In the genomic region with DNA sequence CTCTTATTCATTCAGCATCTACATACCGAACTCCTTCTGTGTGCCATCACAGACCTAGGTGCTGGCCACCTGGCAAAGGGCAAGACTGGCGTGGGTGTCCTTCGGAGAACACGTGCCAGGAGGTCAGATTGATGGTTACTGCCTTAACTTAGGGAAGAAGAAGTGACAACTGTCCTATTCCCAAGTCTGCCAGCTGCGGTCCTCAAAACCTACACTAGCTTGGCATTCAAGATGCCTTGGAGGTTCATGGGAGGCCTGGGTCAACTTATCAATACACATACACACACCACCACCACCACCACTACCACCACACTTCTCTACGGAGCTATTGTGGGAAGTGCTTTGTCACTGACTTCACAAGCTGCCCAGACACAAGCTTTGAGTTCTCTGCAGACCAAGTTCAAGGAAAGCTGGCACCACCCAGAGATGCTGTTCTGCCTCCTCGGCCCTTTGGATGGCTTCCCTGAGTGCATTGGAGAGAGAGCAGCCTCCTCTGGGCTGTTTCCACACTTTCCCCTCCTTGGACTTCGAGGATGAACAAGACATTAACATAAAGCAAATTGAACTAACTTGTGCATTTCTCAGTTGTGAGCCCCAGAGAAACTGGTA, we compare ENCODE assay signal across 11 mouse cellular contexts. TPM values are rescaled to one million over a fixed set of nuclear protein-coding genes. Genes with fewer than 3 reads are reported as not detected.
A peak's percentile ranks its signal among the peaks of the same experiment; 100 is the strongest.
DNase-seq lines count a peak whose midpoint lies in the region; ATAC-seq lines count a peak whose summit lies in the region.
"Had no signal": no experiment of that assay in that cellular context is flagged by ENCODE, and none has a peak within 500 bp of the region (broad histone marks: within the 10 kb centered on the region; RNA-seq: fewer than 3 reads in every experiment).

No protein-coding gene starts in this region.

- peak overlapping the region; percentile 84; the same call in 1 of the 2 replicates for H3K9ac ChIP-seq in forebrain, embryonic 15.5 days (replicated peaks)
- H3K9ac ChIP-seq in midbrain, embryonic 11.5 days (ENCODE audit: low read length) = peak overlapping the region; percentile 89
- no peak overlapping the region for H3K9ac ChIP-seq in kidney, embryonic 15.5 days
- no peak overlapping the region for H3K9ac ChIP-seq in liver, embryonic 11.5 days (ENCODE audit: low read depth, low read length)
- H3K9ac ChIP-seq: liver, embryonic 15.5 days had no signal

- peaks cover 6% of the 10 kb centered on the region; the same call in 1 of the 2 replicates for H3K9me3 ChIP-seq in megakaryocyte, embryonic 14.5 days
- H3K9me3 ChIP-seq in forebrain, embryonic 15.5 days = no peaks in the 10 kb centered on the region
- H3K9me3 ChIP-seq in midbrain, embryonic 11.5 days (ENCODE audit: control insufficient read depth, low read length) = no peaks in the 10 kb centered on the region
- no peaks in the 10 kb centered on the region for H3K9me3 ChIP-seq in kidney, embryonic 15.5 days (replicated peaks)
- no peaks in the 10 kb centered on the region for H3K9me3 ChIP-seq in liver, embryonic 11.5 days (ENCODE audit: control insufficient read depth, low read length)
- H3K9me3 ChIP-seq: liver, embryonic 15.5 days had no signal

- H3K4me3 ChIP-seq in megakaryocyte, embryonic 14.5 days (replicated peaks) = peak overlapping the region; percentile 65
- H3K4me3 ChIP-seq in forebrain, embryonic 15.5 days = peak overlapping the region; percentile 80
- H3K4me3 ChIP-seq in midbrain, embryonic 11.5 days (ENCODE audit: low read depth, low read length) = peak overlapping the region; percentile 67
- no peak overlapping the region for H3K4me3 ChIP-seq in kidney, embryonic 15.5 days (replicated peaks)
- H3K4me3 ChIP-seq in liver, embryonic 11.5 days (ENCODE audit: low read depth, low read length) = no peak overlapping the region
- H3K4me3 ChIP-seq: liver, embryonic 15.5 days had no signal

- peaks cover 34% of the 10 kb centered on the region for H3K4me1 ChIP-seq in megakaryocyte, embryonic 14.5 days
- peaks cover 50% of the 10 kb centered on the region for H3K4me1 ChIP-seq in forebrain, embryonic 15.5 days
- H3K4me1 ChIP-seq in midbrain, embryonic 11.5 days (ENCODE audit: control insufficient read depth, insufficient read depth, low read length) = peaks cover 42% of the 10 kb centered on the region
- peaks cover 25% of the 10 kb centered on the region for H3K4me1 ChIP-seq in kidney, embryonic 15.5 days
- H3K4me1 ChIP-seq in liver, embryonic 11.5 days (replicated peaks; ENCODE audit: control insufficient read depth, insufficient read depth, low read length) = no peaks in the 10 kb centered on the region; the same call in 1 of the 2 replicates
- H3K4me1 ChIP-seq: liver, embryonic 15.5 days had no signal

- peak overlapping the region; percentile 97 for H3K27ac ChIP-seq in forebrain, embryonic 15.5 days (replicated peaks)
- 0 out of 2 replicates have a peak overlapping the region, but pooled peaks have one; percentile 4 for H3K27ac ChIP-seq in midbrain, embryonic 11.5 days (ENCODE audit: low read depth, low read length)
- no peak overlapping the region for H3K27ac ChIP-seq in kidney, embryonic 15.5 days
- no peak overlapping the region for H3K27ac ChIP-seq in liver, embryonic 11.5 days (ENCODE audit: low read depth, low read length)
- H3K27ac ChIP-seq: liver, embryonic 15.5 days; macrophage had no signal

- no peak for DNase-seq in midbrain, embryonic 11.5 days (ENCODE audit: low spot score, missing footprints)
- DNase-seq in ovary, postnatal 10 days (ENCODE audit: low spot score) = no peak
- no peak for DNase-seq in liver, embryonic 11.5 days (ENCODE audit: low spot score)
- DNase-seq: kidney, adult 11 months had no signal

- no peaks in the 10 kb centered on the region for H3K36me3 ChIP-seq in megakaryocyte, embryonic 14.5 days (replicated peaks; ENCODE audit: low read length)
- H3K36me3 ChIP-seq in forebrain, embryonic 15.5 days = no peaks in the 10 kb centered on the region
- H3K36me3 ChIP-seq in midbrain, embryonic 11.5 days (ENCODE audit: control insufficient read depth, insufficient read depth, low read length) = no peaks in the 10 kb centered on the region
- H3K36me3 ChIP-seq in kidney, embryonic 15.5 days = no peaks in the 10 kb centered on the region
- no peaks in the 10 kb centered on the region for H3K36me3 ChIP-seq in liver, embryonic 11.5 days (ENCODE audit: control insufficient read depth, insufficient read depth, low read length)
- H3K36me3 ChIP-seq: liver, embryonic 15.5 days had no signal

- H3K4me2 ChIP-seq in forebrain, embryonic 15.5 days (replicated peaks) = peak overlapping the region; percentile 93
- H3K4me2 ChIP-seq in midbrain, embryonic 11.5 days = peak overlapping the region; percentile 80
- no peak overlapping the region for H3K4me2 ChIP-seq in kidney, embryonic 15.5 days
- no peak overlapping the region for H3K4me2 ChIP-seq in liver, embryonic 11.5 days
- H3K4me2 ChIP-seq: liver, embryonic 15.5 days had no signal

- WGBS in forebrain, embryonic 15.5 days = 54% methylated on average over 8 of the region's 8 CpGs
- 70% methylated on average over 8 of the region's 8 CpGs for WGBS in midbrain, embryonic 11.5 days
- WGBS in kidney, embryonic 15.5 days = 75% methylated on average over 8 of the region's 8 CpGs
- 67% methylated on average over 8 of the region's 8 CpGs for WGBS in liver, embryonic 11.5 days

- H3K27me3 ChIP-seq in megakaryocyte, embryonic 14.5 days (replicated peaks) = peaks cover 73% of the 10 kb centered on the region
- H3K27me3 ChIP-seq in forebrain, embryonic 15.5 days = no peaks in the 10 kb centered on the region
- H3K27me3 ChIP-seq in midbrain, embryonic 11.5 days (ENCODE audit: control insufficient read depth, insufficient read depth, low read length) = no peaks in the 10 kb centered on the region; the same call in 1 of the 2 replicates
- H3K27me3 ChIP-seq in kidney, embryonic 15.5 days = peaks cover 73% of the 10 kb centered on the region
- peaks cover 66% of the 10 kb centered on the region for H3K27me3 ChIP-seq in liver, embryonic 11.5 days (replicated peaks; ENCODE audit: control insufficient read depth, insufficient read depth, low read length)

- ATAC-seq in megakaryocyte, adult 5-6 weeks (ENCODE audit: poor library complexity, severe bottlenecking) = no peak
- ATAC-seq in forebrain, embryonic 15.5 days (replicated peaks) = no peak
- no peak for ATAC-seq in midbrain, embryonic 11.5 days (ENCODE audit: low FRiP score)
- ATAC-seq in kidney, embryonic 15.5 days (replicated peaks; ENCODE audit: low FRiP score) = no peak
- no peak for ATAC-seq in liver, embryonic 11.5 days (replicated peaks; ENCODE audit: low FRiP score)
- no peak for ATAC-seq in monocyte, adult 5-6 weeks (replicated peaks; ENCODE audit: insufficient number of reproducible peaks, low FRiP score, low TSS enrichment, poor library complexity, severe bottlenecking)

RNA-seq across cellular contexts. Expression of a gene that starts 2.1 kb away (rescaled TPM):
- not detected in 2 replicates for polyA plus RNA-seq in megakaryocyte, embryonic 14.5 days (2012; ENCODE audit: insufficient read depth, low replicate concordance)
- 0.33 TPM in 1 of 2 replicates, not detected in the other for total RNA-seq in megakaryocyte, adult 5-6 weeks (2015)
- 0.11 and 0.37 TPM in 2 replicates for total RNA-seq in megakaryocyte, adult 5-6 weeks (2017)
- 51.7 and 52.1 TPM in 2 replicates for polyA plus RNA-seq in forebrain, embryonic 15.5 days (2015; fragmentation: Nextera tagmentation; extraction: Ambion mirVana)
- polyA plus RNA-seq in midbrain, embryonic 11.5 days (2014; fragmentation: Nextera tagmentation; extraction: Ambion mirVana) = 40.9 and 45.2 TPM in 2 replicates
- polyA plus RNA-seq in kidney, embryonic 15.5 days (2015; fragmentation: Nextera tagmentation; extraction: Ambion mirVana) = 0.90 and 1.5 TPM in 2 replicates
- 0.26 TPM in 1 of 2 replicates, not detected in the other for polyA plus RNA-seq in liver, embryonic 11.5 days (2014; fragmentation: Nextera tagmentation; extraction: Ambion mirVana)
- total RNA-seq in monocyte, adult 5-6 weeks (2017) = 1.8 to 5.3 TPM (median 3.3 TPM) in 3 replicates
- polyA plus RNA-seq: macrophage had no signal

RNA-seq across cellular contexts. Expression of a gene that starts 51.9 kb away (rescaled TPM):
- 1.2 and 2.0 TPM in 2 replicates for polyA plus RNA-seq in megakaryocyte, embryonic 14.5 days (2012; ENCODE audit: insufficient read depth, low replicate concordance)
- 1.9 and 3.4 TPM in 2 replicates for total RNA-seq in megakaryocyte, adult 5-6 weeks (2015)
- 2.0 and 3.2 TPM in 2 replicates for total RNA-seq in megakaryocyte, adult 5-6 weeks (2017)
- polyA plus RNA-seq in forebrain, embryonic 15.5 days (2015; fragmentation: Nextera tagmentation; extraction: Ambion mirVana) = 27.7 and 29.5 TPM in 2 replicates
- 21.8 and 22.7 TPM in 2 replicates for polyA plus RNA-seq in midbrain, embryonic 11.5 days (2014; fragmentation: Nextera tagmentation; extraction: Ambion mirVana)
- polyA plus RNA-seq in kidney, embryonic 15.5 days (2015; fragmentation: Nextera tagmentation; extraction: Ambion mirVana) = 17.5 and 18.0 TPM in 2 replicates
- 9.1 and 9.7 TPM in 2 replicates for polyA plus RNA-seq in liver, embryonic 11.5 days (2014; fragmentation: Nextera tagmentation; extraction: Ambion mirVana)
- 1.3 to 3.3 TPM in 2 of 3 replicates, not detected in the other for total RNA-seq in monocyte, adult 5-6 weeks (2017)

Comparison
In these comparisons a context has a peak if more than half of its experiments do, and no peak if none do; other contexts are left out.
1. H3K4me3 ChIP-seq: peak in megakaryocyte, embryonic 14.5 days (single experiment), forebrain, embryonic 15.5 days (single experiment) and midbrain, embryonic 11.5 days (single experiment); none in kidney, embryonic 15.5 days (single experiment) and liver, embryonic 11.5 days (single experiment).
2. H3K27ac ChIP-seq: peak in forebrain, embryonic 15.5 days (single experiment) and midbrain, embryonic 11.5 days (single experiment); none in kidney, embryonic 15.5 days (single experiment) and liver, embryonic 11.5 days (single experiment).
3. H3K4me2 ChIP-seq: peak in forebrain, embryonic 15.5 days (single experiment) and midbrain, embryonic 11.5 days (single experiment); none in kidney, embryonic 15.5 days (single experiment) and liver, embryonic 11.5 days (single experiment).
4. H3K9ac ChIP-seq: peak in forebrain, embryonic 15.5 days (single experiment) and midbrain, embryonic 11.5 days (single experiment); none in kidney, embryonic 15.5 days (single experiment) and liver, embryonic 11.5 days (single experiment).
5. RNA of a gene that starts 2.1 kb away (polyA plus RNA-seq): 51.7 to 52.1 TPM in forebrain, embryonic 15.5 days and 40.9 to 45.2 TPM in midbrain, embryonic 11.5 days; 0.90 to 1.5 TPM in kidney, embryonic 15.5 days, 0.26 TPM in liver, embryonic 11.5 days and not detected in megakaryocyte, embryonic 14.5 days; every median in the first group is over 10 times any median in the second.